Mouse (Mus musculus): ENCODE measurements around the gene Rpl7l1.

DNA sequence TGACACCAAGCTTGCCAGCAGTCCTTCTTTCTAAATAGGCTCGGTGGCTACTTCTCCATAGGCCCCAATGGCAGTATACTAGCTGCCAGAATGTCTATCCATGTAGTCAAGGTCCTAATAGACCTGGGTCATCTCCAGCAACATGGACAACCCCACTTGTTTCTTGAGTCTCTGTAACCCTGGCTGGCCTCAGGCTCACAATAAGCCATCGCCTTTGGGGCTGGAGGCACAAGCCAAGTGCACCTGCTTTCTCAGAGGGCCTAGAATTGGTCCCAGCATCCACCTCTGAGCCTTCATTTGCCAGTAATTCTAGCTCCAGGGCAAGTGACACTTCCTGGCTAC is 8.4 kb downstream of the Rpl7l1 start:
- no peak for TF ChIP-seq POLR2A (IDR thresholded peaks at IDR 0.05; ENCODE audit: insufficient read depth, low read depth, low read length)
- TF ChIP-seq CTCF (IDR thresholded peaks at IDR 0.05; ENCODE audit: insufficient read depth, low read depth, low read length): no peak
